9 mouse cellular contexts compared by ENCODE assay signal in genomic region chr16:89844580-89844979, GRCm38 (mm10).
DNase-seq lines count a peak whose midpoint lies in the region; ATAC-seq and TF ChIP-seq lines count a peak whose summit lies in the region.
"Had no signal": no experiment of that assay in that cellular context is flagged by ENCODE, and none has a peak within 500 bp of the region (broad histone marks: within the 10 kb centered on the region; RNA-seq: fewer than 3 reads in every experiment).

No protein-coding gene starts in this region.

- no peak overlapping the region for H3K27ac ChIP-seq in liver, embryonic 14.5 days
- H3K27ac ChIP-seq in neural tube, embryonic 11.5 days (ENCODE audit: low read depth, low read length): no peak overlapping the region
- H3K27ac ChIP-seq: embryonic facial prominence, embryonic 12.5 days had no signal

- H3K27me3 ChIP-seq in liver, embryonic 14.5 days (ENCODE audit: control insufficient read depth, insufficient read depth, low read length): no peaks in the 10 kb centered on the region
- no peaks in the 10 kb centered on the region for H3K27me3 ChIP-seq in neural tube, embryonic 11.5 days (ENCODE audit: control insufficient read depth, insufficient read depth, low read length)
- H3K27me3 ChIP-seq: embryonic facial prominence, embryonic 12.5 days had no signal

- TF ChIP-seq EP300 in liver, embryonic 14.5 days (IDR thresholded peaks at IDR 0.05; ENCODE audit: low read depth): no peak

- H3K4me2 ChIP-seq in liver, embryonic 14.5 days (ENCODE audit: low read depth): no peak overlapping the region
- H3K4me2 ChIP-seq in neural tube, embryonic 11.5 days (ENCODE audit: low read depth): no peak overlapping the region
- H3K4me2 ChIP-seq: embryonic facial prominence, embryonic 12.5 days had no signal

- WGBS in liver, embryonic 14.5 days (ENCODE audit: insufficient replicate concordance): 27% methylated on average over 5 of the region's 5 CpGs
- WGBS in neural tube, embryonic 11.5 days: 52% methylated on average over 5 of the region's 5 CpGs

- no peak for ATAC-seq in liver, embryonic 14.5 days (ENCODE audit: insufficient read depth)
- peak; percentile 79; the same call in 1 of the 2 replicates for ATAC-seq in neural tube, embryonic 11.5 days (ENCODE audit: insufficient read depth, low FRiP score, low TSS enrichment)

- no peak overlapping the region for H3K4me3 ChIP-seq in liver, embryonic 14.5 days (ENCODE audit: insufficient read depth in 1 of 2, low read depth in 2 of 2, low read length in 2 of 2)
- no peak overlapping the region for H3K4me3 ChIP-seq in neural tube, embryonic 11.5 days (ENCODE audit: low read depth, low read length)
- H3K4me3 ChIP-seq: embryonic facial prominence, embryonic 12.5 days had no signal

- DNase-seq in urinary bladder, postnatal 25 days (ENCODE audit: low spot score): peak; percentile 40
- no peak for DNase-seq in urinary bladder, postnatal 4 days (ENCODE audit: low spot score in 2 of 2)
- DNase-seq in cerebellum, postnatal 25 days: peak; percentile 63 to 72
- peak; percentile 25 to 52 for DNase-seq in heart, adult 9 months (ENCODE audit: low spot score in 2 of 2)
- DNase-seq in kidney, adult 8-10 months: peak; percentile 31 to 32
- no peak for DNase-seq in liver, embryonic 14.5 days (ENCODE audit: low read depth in 3 of 3, low spot score in 3 of 3)
- DNase-seq in neural tube, embryonic 11.5 days (ENCODE audit: low spot score): no peak
- DNase-seq in thymus, postnatal 0 days (ENCODE audit: low spot score): peak; percentile 32

- TF ChIP-seq CTCF in liver, embryonic 14.5 days (IDR thresholded peaks at IDR 0.05; ENCODE audit: low read depth): peak; percentile 66

- H3K36me3 ChIP-seq in liver, embryonic 14.5 days (replicated peaks; ENCODE audit: control insufficient read depth, insufficient read depth, low read depth): no peaks in the 10 kb centered on the region
- H3K36me3 ChIP-seq in neural tube, embryonic 11.5 days (ENCODE audit: control insufficient read depth, insufficient read depth, low read length): no peaks in the 10 kb centered on the region

- H3K4me1 ChIP-seq in liver, embryonic 14.5 days (replicated peaks; ENCODE audit: control insufficient read depth in 2 of 2, insufficient read depth in 2 of 2, low read length in 1 of 2): no peaks in the 10 kb centered on the region
- no peaks in the 10 kb centered on the region for H3K4me1 ChIP-seq in neural tube, embryonic 11.5 days (ENCODE audit: control insufficient read depth, insufficient read depth, low read length)
- H3K4me1 ChIP-seq: embryonic facial prominence, embryonic 12.5 days had no signal

- H3K9ac ChIP-seq in liver, embryonic 14.5 days (replicated peaks): no peak overlapping the region
- no peak overlapping the region for H3K9ac ChIP-seq in neural tube, embryonic 11.5 days (ENCODE audit: low read length)
- H3K9ac ChIP-seq: embryonic facial prominence, embryonic 12.5 days had no signal

- H3K9me3 ChIP-seq in liver, embryonic 14.5 days (ENCODE audit: control insufficient read depth, low read length): no peaks in the 10 kb centered on the region
- H3K9me3 ChIP-seq in neural tube, embryonic 11.5 days (ENCODE audit: control insufficient read depth, low read length): no peaks in the 10 kb centered on the region
- H3K9me3 ChIP-seq: embryonic facial prominence, embryonic 12.5 days had no signal

Comparison
In these comparisons a context has a peak if more than half of its experiments do, and no peak if none do; other contexts are left out.
1. DNase-seq: peak in urinary bladder, postnatal 25 days (single experiment), cerebellum, postnatal 25 days (2 of 2), heart, adult 9 months (2 of 2), kidney, adult 8-10 months (2 of 2) and thymus, postnatal 0 days (single experiment); none in urinary bladder, postnatal 4 days (0 of 2), liver, embryonic 14.5 days (0 of 3) and neural tube, embryonic 11.5 days (single experiment).